Mouse (Mus musculus): ENCODE data around the gene Srgap1. TPM values are rescaled to one million over a fixed set of nuclear protein-coding genes. Genes with fewer than 3 reads are reported as not detected.
"Not testable (repeated sequence)": the region's sequence is repeated elsewhere in the genome, so short reads cannot be mapped to it uniquely, and the experiment has no call there.

Srgap1 gene
- polyA plus RNA-seq, 1 experiment from 2014 or later: 7.4 TPM

- WGBS: 48% methylated on average over 20 of the region's 20 CpGs
- DNase-seq (ENCODE audit: low spot score): peak; percentile 56
- no peaks in the 10 kb centered on the region for H3K36me3 ChIP-seq (ENCODE audit: insufficient read depth, low read length)
- peak overlapping the region; percentile 29; the same call in 1 of the 2 replicates for H3K4me2 ChIP-seq (replicated peaks; ENCODE audit: low read depth, low read length)
- no peak overlapping the region for H3K9ac ChIP-seq (replicated peaks; ENCODE audit: low read depth)
- peak; percentile 72 for ATAC-seq
- H3K27ac ChIP-seq (ENCODE audit: low read length): no peak overlapping the region
- H3K4me3 ChIP-seq (ENCODE audit: low read depth, low read length): 0 out of 2 replicates have a peak overlapping the region, but pooled peaks have one; percentile 12
- H3K27me3 ChIP-seq (replicated peaks; ENCODE audit: insufficient read depth, low read length): no peaks in the 10 kb centered on the region
- peak; percentile 71 for TF ChIP-seq CTCF (IDR thresholded peaks at IDR 0.05)
- no peak for TF ChIP-seq EP300 (IDR thresholded peaks at IDR 0.05)
- no peaks in the 10 kb centered on the region for H3K9me3 ChIP-seq (ENCODE audit: low read length)
- H3K4me1 ChIP-seq (ENCODE audit: insufficient read depth, low read depth, low read length): no peaks in the 10 kb centered on the region
Measured at GRCm38 (mm10) chr10:121770624-121771577, 276.2 kb downstream of the Srgap1 start.

GRCm38 (mm10) chr10:121769711-121770110 is 277.4 kb downstream of the Srgap1 start:
- no peak for DNase-seq (ENCODE audit: low spot score)
- no peak overlapping the region for H3K4me3 ChIP-seq (ENCODE audit: low read depth, low read length)
- H3K4me2 ChIP-seq (replicated peaks; ENCODE audit: low read depth, low read length): no peak overlapping the region
- H3K36me3 ChIP-seq (ENCODE audit: insufficient read depth, low read length): no peaks in the 10 kb centered on the region
- H3K27me3 ChIP-seq (replicated peaks; ENCODE audit: insufficient read depth, low read length): no peaks in the 10 kb centered on the region
- no peak for ATAC-seq
- no peak for TF ChIP-seq EP300 (IDR thresholded peaks at IDR 0.05)
- TF ChIP-seq CTCF (IDR thresholded peaks at IDR 0.05): no peak
- H3K9me3 ChIP-seq (ENCODE audit: low read length): no peaks in the 10 kb centered on the region
- no peak overlapping the region for H3K27ac ChIP-seq (ENCODE audit: low read length)
- H3K9ac ChIP-seq (replicated peaks; ENCODE audit: low read depth): no peak overlapping the region
- H3K4me1 ChIP-seq (ENCODE audit: insufficient read depth, low read depth, low read length): no peaks in the 10 kb centered on the region
- 82% methylated on average over 5 of the region's 5 CpGs for WGBS

GRCm38 (mm10) chr10:121767295-121767694 is 279.8 kb downstream of the Srgap1 start:
- TF ChIP-seq CTCF (IDR thresholded peaks at IDR 0.05): peak; percentile 50; the same call in 1 of the 2 replicates
- H3K4me3 ChIP-seq (ENCODE audit: low read depth, low read length); DNase-seq (ENCODE audit: low spot score); H3K4me2 ChIP-seq (replicated peaks; ENCODE audit: low read depth, low read length); H3K27me3 ChIP-seq (replicated peaks; ENCODE audit: insufficient read depth, low read length); ATAC-seq; H3K36me3 ChIP-seq (ENCODE audit: insufficient read depth, low read length); H3K4me1 ChIP-seq (ENCODE audit: insufficient read depth, low read depth, low read length); H3K9ac ChIP-seq (replicated peaks; ENCODE audit: low read depth); H3K27ac ChIP-seq (ENCODE audit: low read length); H3K9me3 ChIP-seq (ENCODE audit: low read length): not testable (repeated sequence)
- WGBS: 86% methylated on average over 3 of the region's 3 CpGs

- 74% methylated on average over 10 of the region's 10 CpGs for WGBS
- Histone ChIP-seq H3K36me3 (ENCODE audit: insufficient read depth, low read length) (no peaks in the 10 kb centered on the region), H3K4me3 (ENCODE audit: low read depth, low read length) (no peak overlapping the region), H3K9ac (replicated peaks; ENCODE audit: low read depth) (no peak overlapping the region), H3K4me2 (replicated peaks; ENCODE audit: low read depth, low read length) (no peak overlapping the region), H3K27ac (ENCODE audit: low read length) (no peak overlapping the region), H3K4me1 (ENCODE audit: insufficient read depth, low read depth, low read length) (no peaks in the 10 kb centered on the region), H3K27me3 (replicated peaks; ENCODE audit: insufficient read depth, low read length) (no peaks in the 10 kb centered on the region), H3K9me3 (ENCODE audit: low read length) (no peaks in the 10 kb centered on the region)
- no peak for ATAC-seq
- no peak for DNase-seq (ENCODE audit: low spot score)
- TF ChIP-seq EP300 (IDR thresholded peaks at IDR 0.05) (no peak), CTCF (IDR thresholded peaks at IDR 0.05) (no peak)
Measured at GRCm38 (mm10) chr10:121765174-121766057, 281.7 kb downstream of the Srgap1 start.

DNA sequence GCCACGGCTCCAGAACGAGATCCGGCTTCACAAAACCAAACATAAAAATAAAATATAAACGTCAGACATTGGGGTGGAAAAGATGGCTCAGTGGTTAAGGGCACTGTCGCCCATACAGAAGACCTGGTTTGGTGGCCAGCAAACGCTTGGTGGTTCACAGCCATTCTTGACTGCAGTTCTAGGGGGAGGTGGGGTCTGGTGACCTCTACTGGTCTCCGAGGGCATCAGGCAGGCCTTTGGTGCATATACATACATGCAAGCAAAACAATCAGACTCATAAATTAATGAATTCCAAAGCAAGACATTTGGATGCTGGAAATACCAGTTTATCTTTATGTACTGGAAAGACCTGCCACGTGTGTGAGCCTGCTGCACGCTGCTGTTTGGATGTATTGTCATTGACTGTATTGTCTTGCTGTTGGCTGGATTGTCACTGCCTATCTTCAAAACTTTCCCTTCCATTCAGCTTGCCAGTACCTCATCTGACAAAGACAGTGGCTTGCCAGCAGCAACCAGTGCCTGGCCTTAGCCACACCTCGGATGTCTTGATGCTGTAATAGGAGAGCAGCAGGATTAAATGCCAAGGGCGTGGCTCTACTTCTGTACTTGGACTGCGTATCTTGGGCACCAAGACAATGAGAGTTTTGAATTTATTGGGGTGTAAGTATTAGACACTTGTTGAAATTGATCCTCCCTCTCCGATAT is 282.5 kb downstream of the Srgap1 start:
- Histone ChIP-seq H3K36me3 (ENCODE audit: insufficient read depth, low read length) (no peaks in the 10 kb centered on the region), H3K4me3 (ENCODE audit: low read depth, low read length) (no peak overlapping the region), H3K9ac (replicated peaks; ENCODE audit: low read depth) (no peak overlapping the region), H3K4me2 (replicated peaks; ENCODE audit: low read depth, low read length) (no peak overlapping the region), H3K4me1 (ENCODE audit: insufficient read depth, low read depth, low read length) (no peaks in the 10 kb centered on the region), H3K9me3 (ENCODE audit: low read length) (no peaks in the 10 kb centered on the region), H3K27ac (ENCODE audit: low read length) (no peak overlapping the region), H3K27me3 (replicated peaks; ENCODE audit: insufficient read depth, low read length) (no peaks in the 10 kb centered on the region)
- peak; percentile 40 for TF ChIP-seq CTCF (IDR thresholded peaks at IDR 0.05)
- no peak for TF ChIP-seq EP300 (IDR thresholded peaks at IDR 0.05)
- DNase-seq (ENCODE audit: low spot score) (no peak), ATAC-seq (no peak)
- WGBS: 82% methylated on average over 13 of the region's 13 CpGs
